Mouse (Mus musculus): Measurements from ENCODE around the gene Itpr2.

GRCm38 (mm10) chr6:146282061-146282659 lies 219.9 kb downstream of the Itpr2 start:
- TF ChIP-seq POLR2A (IDR thresholded peaks at IDR 0.05; ENCODE audit: low read depth, low read length) (no peak), CTCF (IDR thresholded peaks at IDR 0.05; ENCODE audit: extremely low read depth, insufficient read length, insufficient replicate concordance, low read depth, low read length) (no peak)
